Mouse (Mus musculus): ENCODE measurements around the gene Pygm. TPM values are rescaled to one million over a fixed set of nuclear protein-coding genes. Genes with fewer than 3 reads are reported as not detected.

Pygm gene
- polyA plus RNA-seq, 1 experiment = 0.14 TPM

DNA sequence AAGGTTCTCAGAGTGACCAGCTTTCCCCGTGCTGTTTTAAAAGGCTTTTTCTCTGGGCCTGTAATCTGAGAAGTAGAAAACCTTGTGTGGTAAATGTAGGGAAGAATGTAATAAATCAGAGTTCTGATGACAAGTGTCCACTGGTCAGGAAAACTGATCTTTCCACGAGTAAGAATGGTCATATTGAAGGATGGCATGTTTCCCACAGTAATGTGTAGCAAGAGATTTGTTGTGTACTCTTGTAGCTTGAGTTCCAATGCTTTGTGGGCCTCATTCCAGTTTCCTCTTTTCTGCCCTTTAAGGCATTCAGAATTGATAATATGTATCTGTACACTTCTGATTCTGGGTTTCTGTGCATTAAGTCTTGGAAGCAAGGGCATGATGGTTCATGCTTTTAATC is 19.4 kb upstream of the Pygm start:
- H3K36me3 ChIP-seq (ENCODE audit: control insufficient read depth) = peaks cover 74% of the 10 kb centered on the region
- peaks cover 33% of the 10 kb centered on the region for H3K4me1 ChIP-seq (ENCODE audit: control insufficient read depth)
- no peaks in the 10 kb centered on the region for H3K9me3 ChIP-seq (ENCODE audit: control insufficient read depth, low read length)

DNA sequence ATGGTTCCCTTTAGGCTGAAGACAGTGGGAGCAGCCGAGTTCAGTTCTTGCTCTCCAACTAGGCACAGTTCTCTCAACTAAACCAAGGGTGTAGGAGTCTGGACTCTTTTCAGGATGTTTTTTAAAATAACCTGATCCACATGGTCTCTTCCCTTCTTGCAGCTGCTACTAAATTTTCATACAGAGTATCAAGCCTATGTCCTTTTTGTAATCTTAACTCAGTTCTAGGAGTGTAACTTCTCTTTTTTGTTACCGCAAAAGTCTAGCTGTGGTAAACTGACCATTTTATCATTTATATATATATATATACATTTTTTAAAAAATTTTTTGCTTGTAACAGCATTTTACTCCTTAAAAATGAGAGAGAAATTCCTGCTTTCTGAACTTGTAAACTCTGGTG is 14.0 kb upstream of the Pygm start:
- H3K36me3 ChIP-seq (ENCODE audit: control insufficient read depth) = peaks cover 100% of the 10 kb centered on the region
- H3K4me3 ChIP-seq (replicated peaks) = no peak overlapping the region
- no peaks in the 10 kb centered on the region for H3K9me3 ChIP-seq (ENCODE audit: control insufficient read depth, low read length)
- no peak for TF ChIP-seq GATA1 (IDR thresholded peaks at IDR 0.05; ENCODE audit: low read length)
- TF ChIP-seq TAL1 (IDR thresholded peaks at IDR 0.05; ENCODE audit: low read length) = no peak
- no peaks in the 10 kb centered on the region for H3K27me3 ChIP-seq (ENCODE audit: control insufficient read depth)
- H3K4me1 ChIP-seq (ENCODE audit: control insufficient read depth) = peaks cover 24% of the 10 kb centered on the region

More for the DNA sequence above, 19.4 kb upstream of the Pygm start:
- H3K27me3 ChIP-seq (ENCODE audit: control insufficient read depth) = no peaks in the 10 kb centered on the region
- TF ChIP-seq GATA1 (IDR thresholded peaks at IDR 0.05; ENCODE audit: low read length) (no peak), TAL1 (IDR thresholded peaks at IDR 0.05; ENCODE audit: low read length) (no peak)
- peak overlapping the region; percentile 79 for H3K4me3 ChIP-seq (replicated peaks)

DNA sequence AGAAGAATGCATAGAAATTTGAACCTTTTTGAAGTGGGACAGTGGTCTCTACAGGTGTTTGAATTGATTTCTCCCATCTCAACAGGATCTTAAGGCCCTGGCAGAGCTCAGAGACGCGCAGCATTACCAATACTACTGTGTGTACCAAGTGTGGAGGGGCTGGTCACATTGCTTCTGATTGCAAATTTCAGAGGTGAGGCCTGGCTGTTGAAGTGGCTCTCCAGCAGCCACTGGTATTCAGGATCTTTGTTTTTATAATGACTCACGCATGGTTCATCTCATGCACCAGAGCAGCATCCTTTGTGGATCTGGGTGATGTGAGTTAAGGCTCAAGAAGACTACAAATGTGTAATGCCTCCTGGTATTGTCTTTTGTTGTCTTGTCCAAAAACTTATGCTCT is 11.8 kb upstream of the Pygm start:
- Histone ChIP-seq H3K36me3 (ENCODE audit: control insufficient read depth) (peaks cover 100% of the 10 kb centered on the region), H3K9me3 (ENCODE audit: control insufficient read depth, low read length) (no peaks in the 10 kb centered on the region), H3K4me3 (replicated peaks) (no peak overlapping the region), H3K27me3 (ENCODE audit: control insufficient read depth) (no peaks in the 10 kb centered on the region), H3K4me1 (ENCODE audit: control insufficient read depth) (peaks cover 7% of the 10 kb centered on the region)
- TF ChIP-seq TAL1 (IDR thresholded peaks at IDR 0.05; ENCODE audit: low read length) = no peak
- TF ChIP-seq GATA1 (IDR thresholded peaks at IDR 0.05; ENCODE audit: low read length) = no peak

DNA sequence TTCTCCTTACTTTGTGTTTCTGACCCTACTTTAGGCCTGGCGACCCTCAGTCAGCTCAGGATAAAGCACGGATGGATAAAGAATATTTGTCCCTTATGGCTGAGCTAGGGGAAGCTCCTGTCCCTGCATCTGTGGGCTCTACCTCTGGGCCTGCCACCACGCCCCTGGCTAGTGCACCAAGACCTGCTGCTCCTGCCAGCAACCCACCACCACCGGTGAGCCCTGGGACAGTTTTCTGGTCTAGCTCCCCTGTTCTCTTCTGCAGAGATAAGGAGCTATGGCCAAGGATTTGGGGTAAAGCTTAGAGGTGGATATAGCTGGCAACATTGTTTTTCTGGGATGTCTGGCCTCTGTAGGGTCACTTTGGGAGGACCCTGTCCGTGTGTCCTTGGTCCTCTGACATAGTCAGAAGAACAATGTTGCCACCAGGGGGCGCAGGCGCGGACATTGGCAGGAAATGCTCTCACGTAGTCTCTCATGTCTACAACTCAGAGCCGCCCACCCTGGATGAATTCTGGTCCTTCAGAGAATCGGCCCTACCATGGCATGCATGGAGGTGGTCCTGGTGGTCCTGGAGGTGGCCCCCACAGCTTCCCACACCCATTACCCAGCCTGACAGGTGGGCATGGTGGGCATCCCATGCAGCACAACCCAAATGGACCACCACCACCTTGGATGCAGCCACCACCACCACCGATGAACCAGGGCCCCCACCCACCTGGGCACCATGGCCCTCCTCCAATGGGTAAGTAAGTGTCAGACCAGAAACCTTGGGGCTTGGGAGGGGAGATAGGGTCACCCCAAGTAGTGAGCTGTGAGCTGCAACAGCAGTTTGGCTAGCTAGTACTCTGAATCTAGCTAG is 10.4 kb upstream of the Pygm start:
- H3K9me3 ChIP-seq (ENCODE audit: control insufficient read depth, low read length) = no peaks in the 10 kb centered on the region
- H3K4me3 ChIP-seq (replicated peaks) = no peak overlapping the region
- H3K36me3 ChIP-seq (ENCODE audit: control insufficient read depth) = peaks cover 100% of the 10 kb centered on the region
- no peaks in the 10 kb centered on the region for H3K27me3 ChIP-seq (ENCODE audit: control insufficient read depth)
- TF ChIP-seq GATA1 (IDR thresholded peaks at IDR 0.05; ENCODE audit: low read length) (no peak), TAL1 (IDR thresholded peaks at IDR 0.05; ENCODE audit: low read length) (no peak)
- H3K4me1 ChIP-seq (ENCODE audit: control insufficient read depth) = peaks cover 6% of the 10 kb centered on the region

DNA sequence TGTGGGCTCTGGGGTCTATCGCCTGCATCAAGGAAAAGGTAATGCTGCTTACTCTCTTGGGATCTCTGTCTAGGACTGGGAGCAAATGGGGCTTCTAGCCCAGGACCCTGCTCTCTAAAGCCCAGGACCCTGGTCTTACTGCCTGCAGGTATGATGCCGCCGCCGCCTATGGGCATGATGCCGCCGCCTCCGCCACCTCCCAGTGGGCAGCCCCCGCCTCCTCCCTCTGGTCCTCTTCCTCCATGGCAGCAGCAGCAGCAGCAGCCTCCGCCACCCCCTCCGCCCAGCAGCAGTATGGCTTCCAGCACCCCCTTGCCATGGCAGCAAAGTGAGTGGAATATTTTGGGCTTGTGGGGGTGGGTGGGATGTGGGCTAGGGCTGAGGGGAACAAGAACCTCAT is 9.6 kb upstream of the Pygm start:
- Histone ChIP-seq H3K9me3 (ENCODE audit: control insufficient read depth, low read length) (no peaks in the 10 kb centered on the region), H3K4me3 (replicated peaks) (no peak overlapping the region), H3K27me3 (ENCODE audit: control insufficient read depth) (no peaks in the 10 kb centered on the region), H3K36me3 (ENCODE audit: control insufficient read depth) (peaks cover 100% of the 10 kb centered on the region), H3K4me1 (ENCODE audit: control insufficient read depth) (peaks cover 6% of the 10 kb centered on the region)
- TF ChIP-seq GATA1 (IDR thresholded peaks at IDR 0.05; ENCODE audit: low read length) (no peak), TAL1 (IDR thresholded peaks at IDR 0.05; ENCODE audit: low read length) (no peak)

DNA sequence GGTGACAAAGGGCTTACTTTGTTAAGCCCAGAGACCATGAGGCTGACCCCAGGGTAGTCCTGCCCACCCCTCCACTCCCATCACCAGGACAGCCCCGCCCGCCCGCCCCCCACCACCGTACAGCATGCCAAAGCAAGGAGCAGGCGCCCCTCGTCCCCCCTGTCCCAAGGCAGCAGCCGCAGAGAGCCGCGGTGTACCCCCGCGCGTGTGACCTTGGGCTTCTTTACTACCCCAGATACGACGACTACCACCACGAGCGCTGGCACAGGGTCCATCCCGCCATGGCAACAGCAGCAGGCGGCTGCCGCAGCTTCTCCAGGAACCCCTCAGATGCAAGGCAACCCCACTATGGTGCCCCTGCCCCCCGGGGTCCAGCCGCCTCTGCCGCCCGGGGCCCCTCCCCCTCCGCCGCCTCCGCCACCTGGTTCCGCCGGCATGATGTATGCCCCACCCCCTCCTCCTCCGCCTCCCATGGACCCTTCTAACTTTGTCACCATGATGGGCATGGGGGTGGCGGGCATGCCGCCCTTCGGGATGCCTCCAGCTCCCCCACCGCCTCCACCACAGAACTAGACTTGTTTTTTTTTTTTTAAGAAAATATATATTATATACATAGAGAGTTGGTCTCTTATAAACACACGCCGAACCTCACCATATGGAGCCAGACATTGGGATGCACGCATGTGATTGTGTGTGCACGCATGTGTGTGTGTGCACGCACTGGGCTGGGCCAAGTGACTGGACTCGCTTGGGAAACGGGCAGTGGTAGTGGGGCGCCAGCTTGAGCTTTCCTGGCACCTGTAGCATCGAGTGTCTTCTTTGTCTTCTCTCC is 8.6 kb upstream of the Pygm start:
- Histone ChIP-seq H3K4me3 (replicated peaks) (no peak overlapping the region), H3K36me3 (ENCODE audit: control insufficient read depth) (peaks cover 98% of the 10 kb centered on the region), H3K27me3 (ENCODE audit: control insufficient read depth) (no peaks in the 10 kb centered on the region), H3K9me3 (ENCODE audit: control insufficient read depth, low read length) (no peaks in the 10 kb centered on the region), H3K4me1 (ENCODE audit: control insufficient read depth) (peaks cover 6% of the 10 kb centered on the region)
- TF ChIP-seq TAL1 (IDR thresholded peaks at IDR 0.05; ENCODE audit: low read length) (no peak), GATA1 (IDR thresholded peaks at IDR 0.05; ENCODE audit: low read length) (no peak)

DNA sequence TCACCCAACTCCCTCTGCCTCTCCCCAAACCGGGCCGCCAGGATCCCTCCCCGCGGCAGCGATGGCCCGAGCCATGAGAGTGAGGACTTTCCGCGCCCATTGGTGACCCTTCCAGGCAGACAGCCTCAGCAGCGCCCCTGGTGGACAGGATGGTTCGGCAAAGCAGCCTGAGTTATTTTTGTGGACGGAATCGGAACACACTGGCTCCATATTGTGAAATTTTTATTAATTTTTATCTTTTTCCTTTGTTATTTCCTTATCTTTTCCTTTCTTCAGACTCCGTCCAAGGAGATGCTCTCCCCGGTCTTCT is 8.0 kb upstream of the Pygm start:
- Histone ChIP-seq H3K27me3 (ENCODE audit: control insufficient read depth) (no peaks in the 10 kb centered on the region), H3K4me3 (replicated peaks) (no peak overlapping the region), H3K36me3 (ENCODE audit: control insufficient read depth) (peaks cover 95% of the 10 kb centered on the region)

DNA sequence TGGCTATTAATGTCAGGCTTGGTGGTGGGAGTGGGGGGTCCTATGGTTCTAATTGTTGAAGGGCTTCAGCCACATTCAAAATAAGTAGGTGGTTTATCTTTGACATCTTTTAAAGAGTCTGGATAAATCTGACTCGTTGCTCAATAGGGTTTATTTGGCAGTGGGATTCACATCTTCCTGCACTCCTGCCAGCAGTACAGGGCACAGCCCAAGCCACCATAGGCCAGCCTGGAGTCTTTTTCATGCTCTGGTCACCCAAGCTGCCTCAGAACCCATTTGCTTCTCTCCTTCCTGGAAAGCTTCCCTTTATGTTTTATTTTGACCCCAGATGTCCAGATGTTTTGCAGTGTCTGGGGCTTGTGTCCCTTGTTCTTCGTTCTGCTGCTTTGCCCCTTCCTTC is 7.6 kb upstream of the Pygm start:
- Histone ChIP-seq H3K27me3 (ENCODE audit: control insufficient read depth) (no peaks in the 10 kb centered on the region), H3K4me3 (replicated peaks) (no peak overlapping the region), H3K36me3 (ENCODE audit: control insufficient read depth) (peaks cover 90% of the 10 kb centered on the region), H3K9me3 (ENCODE audit: control insufficient read depth, low read length) (no peaks in the 10 kb centered on the region), H3K4me1 (ENCODE audit: control insufficient read depth) (peaks cover 6% of the 10 kb centered on the region)
- TF ChIP-seq GATA1 (IDR thresholded peaks at IDR 0.05; ENCODE audit: low read length) (no peak), TAL1 (IDR thresholded peaks at IDR 0.05; ENCODE audit: low read length) (no peak)

More for the DNA sequence above, 8.0 kb upstream of the Pygm start:
- H3K9me3 ChIP-seq (ENCODE audit: control insufficient read depth, low read length) = no peaks in the 10 kb centered on the region
- H3K4me1 ChIP-seq (ENCODE audit: control insufficient read depth) = peaks cover 6% of the 10 kb centered on the region
- TF ChIP-seq TAL1 (IDR thresholded peaks at IDR 0.05; ENCODE audit: low read length) (no peak), GATA1 (IDR thresholded peaks at IDR 0.05; ENCODE audit: low read length) (no peak)

DNA sequence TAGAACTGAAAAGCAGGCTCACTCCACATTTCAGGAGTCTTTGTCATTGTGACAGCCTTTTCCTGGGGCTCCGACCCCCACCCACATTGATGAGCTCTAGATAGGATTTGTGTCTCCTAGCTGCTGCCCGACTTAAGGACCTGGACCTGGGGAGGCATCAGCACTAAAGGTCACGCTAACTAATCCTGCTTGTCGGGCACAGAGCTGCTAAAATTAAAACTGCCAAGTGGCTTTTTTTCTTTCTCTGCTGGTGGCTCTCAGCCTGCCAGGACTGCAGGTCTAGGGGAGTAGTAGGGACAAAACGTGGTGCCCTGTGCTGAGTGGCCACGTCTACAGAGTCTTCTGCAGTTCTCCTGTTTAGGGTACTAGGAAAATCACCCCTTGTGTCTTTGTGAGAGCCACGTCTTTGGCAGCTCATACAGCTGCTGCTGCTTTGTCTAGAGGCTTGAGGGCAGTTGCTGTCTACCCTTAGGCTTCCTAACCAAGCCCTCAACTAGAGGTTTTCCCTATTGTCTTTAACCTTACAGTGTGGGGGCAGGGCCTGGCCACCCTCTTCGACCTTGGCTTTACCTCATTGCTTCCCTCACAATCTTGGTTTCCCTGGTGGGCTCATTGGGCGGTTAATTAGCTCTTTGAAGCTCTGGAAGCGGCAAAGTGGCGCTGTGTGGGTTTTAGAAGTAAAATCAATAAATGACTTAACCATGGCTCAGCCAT is 6.7 kb upstream of the Pygm start:
- Histone ChIP-seq H3K4me1 (ENCODE audit: control insufficient read depth) (peaks cover 1% of the 10 kb centered on the region), H3K9me3 (ENCODE audit: control insufficient read depth, low read length) (no peaks in the 10 kb centered on the region), H3K4me3 (replicated peaks) (no peak overlapping the region), H3K27me3 (ENCODE audit: control insufficient read depth) (no peaks in the 10 kb centered on the region), H3K36me3 (ENCODE audit: control insufficient read depth) (peaks cover 82% of the 10 kb centered on the region)
- no peak for TF ChIP-seq GATA1 (IDR thresholded peaks at IDR 0.05; ENCODE audit: low read length)
- TF ChIP-seq TAL1 (IDR thresholded peaks at IDR 0.05; ENCODE audit: low read length) = no peak
